Comparison of ENCODE assay signal across 28 mouse cellular contexts in the genomic region with DNA sequence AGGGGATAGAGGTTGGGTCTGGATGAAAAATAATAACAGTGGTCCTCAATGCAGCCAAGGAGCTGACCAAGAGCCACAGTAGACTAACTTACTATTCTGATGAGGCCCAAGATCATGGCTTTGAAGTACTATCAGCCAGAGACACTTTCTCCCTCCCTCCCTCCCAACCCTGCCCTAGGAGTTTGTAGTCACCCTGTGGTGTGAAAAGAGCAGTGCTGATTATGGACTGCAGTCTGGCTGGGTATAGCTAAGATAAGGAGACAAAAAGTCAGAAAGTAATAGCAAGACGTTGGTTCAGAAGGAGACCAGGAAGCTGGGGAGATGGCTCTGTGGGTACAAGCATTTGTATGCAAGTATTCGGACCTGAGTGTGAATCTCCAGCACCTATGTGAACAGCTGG. TPM values are rescaled to one million over a fixed set of nuclear protein-coding genes. Genes with fewer than 3 reads are reported as not detected.
A peak's percentile ranks its signal among the peaks of the same experiment; 100 is the strongest.
DNase-seq lines count a peak whose midpoint lies in the region; ATAC-seq and TF ChIP-seq lines count a peak whose summit lies in the region.
"Had no signal": no experiment of that assay in that cellular context is flagged by ENCODE, and none has a peak within 500 bp of the region (broad histone marks: within the 10 kb centered on the region; RNA-seq: fewer than 3 reads in every experiment).

No protein-coding gene starts in this region.

- H3K4me1 ChIP-seq in liver, embryonic 11.5 days (replicated peaks; ENCODE audit: control insufficient read depth, insufficient read depth, low read length): no peaks in the 10 kb centered on the region; the same call in 1 of the 2 replicates
- H3K4me1 ChIP-seq in liver, postnatal 0 days (ENCODE audit: insufficient read depth): no peaks in the 10 kb centered on the region
- H3K4me1 ChIP-seq in liver, embryonic 15.5 days (replicated peaks): peaks cover 16% of the 10 kb centered on the region; the same call in 1 of the 2 replicates
- H3K4me1 ChIP-seq in midbrain, postnatal 0 days (ENCODE audit: insufficient read depth, low read length): no peaks in the 10 kb centered on the region
- H3K4me1 ChIP-seq: embryonic facial prominence, embryonic 12.5 days; embryonic facial prominence, embryonic 15.5 days; heart, embryonic 12.5 days; heart, embryonic 15.5 days; hindbrain, embryonic 10.5 days; hindbrain, embryonic 13.5 days had no signal

- H3K27ac ChIP-seq in liver, embryonic 11.5 days (ENCODE audit: low read depth, low read length): no peak overlapping the region
- no peak overlapping the region for H3K27ac ChIP-seq in liver, postnatal 0 days (ENCODE audit: low read depth)
- H3K27ac ChIP-seq in liver, embryonic 15.5 days (replicated peaks): no peak overlapping the region
- no peak overlapping the region for H3K27ac ChIP-seq in midbrain, postnatal 0 days (ENCODE audit: low read depth, low read length)
- H3K27ac ChIP-seq: embryonic facial prominence, embryonic 12.5 days; embryonic facial prominence, embryonic 15.5 days; heart, embryonic 15.5 days; hindbrain, embryonic 10.5 days; hindbrain, embryonic 13.5 days; hindbrain, postnatal 0 days had no signal

- no peak overlapping the region for H3K4me3 ChIP-seq in liver, embryonic 11.5 days (ENCODE audit: low read depth, low read length)
- no peak overlapping the region for H3K4me3 ChIP-seq in liver, postnatal 0 days (ENCODE audit: low read depth, low read length)
- no peak overlapping the region for H3K4me3 ChIP-seq in liver, embryonic 15.5 days (replicated peaks)
- no peak overlapping the region for H3K4me3 ChIP-seq in midbrain, postnatal 0 days (ENCODE audit: low read depth, low read length)
- H3K4me3 ChIP-seq: embryonic facial prominence, embryonic 12.5 days; embryonic facial prominence, embryonic 15.5 days; heart, embryonic 12.5 days; heart, embryonic 15.5 days; hindbrain, embryonic 10.5 days; hindbrain, embryonic 13.5 days had no signal

- H3K4me2 ChIP-seq in liver, embryonic 11.5 days: no peak overlapping the region
- no peak overlapping the region for H3K4me2 ChIP-seq in liver, postnatal 0 days (ENCODE audit: low read depth, low read length)
- H3K4me2 ChIP-seq in liver, embryonic 15.5 days: no peak overlapping the region
- no peak overlapping the region for H3K4me2 ChIP-seq in midbrain, postnatal 0 days (ENCODE audit: low read depth, low read length, poor library complexity, severe bottlenecking)
- H3K4me2 ChIP-seq: embryonic facial prominence, embryonic 12.5 days; embryonic facial prominence, embryonic 15.5 days; heart, embryonic 12.5 days; heart, embryonic 15.5 days; hindbrain, embryonic 13.5 days had no signal

- no peak overlapping the region for H3K9ac ChIP-seq in liver, embryonic 11.5 days (ENCODE audit: low read depth, low read length)
- no peak overlapping the region for H3K9ac ChIP-seq in liver, postnatal 0 days (replicated peaks)
- no peak overlapping the region for H3K9ac ChIP-seq in liver, embryonic 15.5 days
- no peak overlapping the region for H3K9ac ChIP-seq in midbrain, postnatal 0 days (replicated peaks; ENCODE audit: low read length, poor library complexity, severe bottlenecking)
- H3K9ac ChIP-seq: embryonic facial prominence, embryonic 12.5 days; embryonic facial prominence, embryonic 15.5 days; forebrain, postnatal 0 days; heart, embryonic 12.5 days; heart, embryonic 15.5 days; hindbrain, embryonic 13.5 days had no signal

- ATAC-seq in liver, embryonic 11.5 days (replicated peaks; ENCODE audit: low FRiP score): peak; percentile 82
- no peak for ATAC-seq in liver, postnatal 0 days
- peak; percentile 76 for ATAC-seq in liver, embryonic 15.5 days (ENCODE audit: insufficient read depth)
- peak; percentile 84 for ATAC-seq in megakaryocyte-erythroid progenitor cell, adult 5-6 weeks (replicated peaks; ENCODE audit: low FRiP score, low TSS enrichment, poor library complexity, severe bottlenecking)
- ATAC-seq in CD4-positive, CD25-positive, alpha-beta regulatory T cell, adult 4 months: no peak
- no peak for ATAC-seq in midbrain, postnatal 0 days (ENCODE audit: low FRiP score)
- ATAC-seq: forebrain, embryonic 14.5 days; forebrain, postnatal 0 days; hindbrain, postnatal 0 days had no signal

- no peaks in the 10 kb centered on the region for H3K9me3 ChIP-seq in liver, embryonic 11.5 days (ENCODE audit: control insufficient read depth, low read length)
- no peaks in the 10 kb centered on the region for H3K9me3 ChIP-seq in liver, postnatal 0 days (ENCODE audit: low read length)
- H3K9me3 ChIP-seq in liver, embryonic 15.5 days (replicated peaks): no peaks in the 10 kb centered on the region
- no peaks in the 10 kb centered on the region for H3K9me3 ChIP-seq in midbrain, postnatal 0 days (ENCODE audit: low read length)
- H3K9me3 ChIP-seq: embryonic facial prominence, embryonic 12.5 days; embryonic facial prominence, embryonic 15.5 days; G1E; heart, embryonic 12.5 days; heart, embryonic 15.5 days; hindbrain, embryonic 10.5 days; hindbrain, embryonic 13.5 days had no signal

- TF ChIP-seq EP300 in liver, postnatal 0 days (IDR thresholded peaks at IDR 0.05; ENCODE audit: low read depth): no peak

- H3K27me3 ChIP-seq in liver, embryonic 11.5 days (replicated peaks; ENCODE audit: control insufficient read depth, insufficient read depth, low read length): no peaks in the 10 kb centered on the region
- no peaks in the 10 kb centered on the region for H3K27me3 ChIP-seq in liver, postnatal 0 days (ENCODE audit: insufficient read depth, low read length)
- H3K27me3 ChIP-seq in liver, embryonic 15.5 days: no peaks in the 10 kb centered on the region
- no peaks in the 10 kb centered on the region for H3K27me3 ChIP-seq in midbrain, postnatal 0 days (ENCODE audit: insufficient read depth, low read length)
- H3K27me3 ChIP-seq: CH12.LX; embryonic facial prominence, embryonic 12.5 days; embryonic facial prominence, embryonic 15.5 days; heart, embryonic 12.5 days; heart, embryonic 15.5 days; hindbrain, embryonic 13.5 days had no signal

- TF ChIP-seq CTCF in liver, postnatal 0 days (IDR thresholded peaks at IDR 0.05; ENCODE audit: low read depth): no peak
- no peak for TF ChIP-seq CTCF in midbrain, postnatal 0 days (IDR thresholded peaks at IDR 0.05)

- H3K36me3 ChIP-seq in liver, embryonic 11.5 days (ENCODE audit: control insufficient read depth, insufficient read depth, low read length): peaks cover 2% of the 10 kb centered on the region; the same call in 1 of the 2 replicates
- H3K36me3 ChIP-seq in liver, postnatal 0 days (replicated peaks; ENCODE audit: insufficient read depth, low read length): peaks cover 7% of the 10 kb centered on the region
- peaks cover 4% of the 10 kb centered on the region for H3K36me3 ChIP-seq in liver, embryonic 15.5 days (replicated peaks)
- peaks cover 3% of the 10 kb centered on the region; the same call in 1 of the 2 replicates for H3K36me3 ChIP-seq in midbrain, postnatal 0 days (ENCODE audit: insufficient read depth, low read length)
- H3K36me3 ChIP-seq: embryonic facial prominence, embryonic 12.5 days; heart, embryonic 15.5 days had no signal

- DNase-seq in liver, embryonic 11.5 days (ENCODE audit: low spot score): no peak
- no peak for DNase-seq in liver, postnatal 0 days
- peak; percentile 36 for DNase-seq in c-Kit-positive CD71-positive TER-119-positive erythroid progenitor cells, embryonic 14.5 days (ENCODE audit: low spot score)
- no peak for DNase-seq in thymus, adult 18-20 months
- no peak for DNase-seq in midbrain, postnatal 0 days (ENCODE audit: low spot score)
- DNase-seq: adrenal gland, adult 2 months; adrenal gland, postnatal 14 days; cerebellum, adult 18-20 months; cerebellum, adult 9-10 months; cerebellum, postnatal 25 days; forebrain, postnatal 0 days; gastrocnemius, postnatal 25 days; heart, adult 18-20 months; heart, postnatal 10 days; heart, postnatal 36 days had no signal

- WGBS in liver, embryonic 11.5 days: 65% methylated on average over 2 of the region's 2 CpGs
- 69% methylated on average over 2 of the region's 2 CpGs for WGBS in liver, postnatal 0 days (ENCODE audit: insufficient replicate concordance)
- 39% methylated on average over 2 of the region's 2 CpGs for WGBS in liver, embryonic 15.5 days (ENCODE audit: insufficient replicate concordance)
- 88% methylated on average over 2 of the region's 2 CpGs for WGBS in midbrain, postnatal 0 days

RNA-seq across cellular contexts. Expression of gene Glmn, which starts 46.9 kb away (rescaled TPM):
- polyA plus RNA-seq in liver, embryonic 11.5 days (2014; fragmentation: Nextera tagmentation; extraction: Ambion mirVana): 20.6 and 22.7 TPM in 2 replicates
- 5.9 and 6.9 TPM in 2 replicates for polyA plus RNA-seq in liver, postnatal 0 days (2015; fragmentation: Nextera tagmentation; extraction: Ambion mirVana)
- polyA plus RNA-seq in liver, embryonic 15.5 days (2015; fragmentation: Nextera tagmentation; extraction: Ambion mirVana): 5.3 and 5.4 TPM in 2 replicates
- 5.5 and 20.0 TPM in 2 replicates for total RNA-seq in megakaryocyte-erythroid progenitor cell, adult 5-6 weeks (2014; fragmentation: Nextera tagmentation)
- total RNA-seq in megakaryocyte-erythroid progenitor cell, adult 5-6 weeks (2017): 15.3 and 15.8 TPM in 2 replicates
- polyA plus RNA-seq in CD4-positive, CD25-positive, alpha-beta regulatory T cell, adult 4 months (2017; shearing (Covaris generic)): 10 to 100 TPM; 28.2 to 36.6 TPM
- 10.7 and 20.0 TPM in 2 replicates for total RNA-seq in midbrain, postnatal 0 days (2014; rRNA removed)
- polyA plus RNA-seq in midbrain, postnatal 0 days (2015; fragmentation: Nextera tagmentation; extraction: Ambion mirVana): 36.1 and 39.8 TPM in 2 replicates

RNA-seq across cellular contexts. Expression of gene Rpap2, which starts 47.4 kb away (rescaled TPM):
- 15.0 and 17.1 TPM in 2 replicates for polyA plus RNA-seq in liver, embryonic 11.5 days (2014; fragmentation: Nextera tagmentation; extraction: Ambion mirVana)
- 5.4 and 5.5 TPM in 2 replicates for polyA plus RNA-seq in liver, postnatal 0 days (2015; fragmentation: Nextera tagmentation; extraction: Ambion mirVana)
- 4.7 and 6.4 TPM in 2 replicates for polyA plus RNA-seq in liver, embryonic 15.5 days (2015; fragmentation: Nextera tagmentation; extraction: Ambion mirVana)
- total RNA-seq in megakaryocyte-erythroid progenitor cell, adult 5-6 weeks (2014; fragmentation: Nextera tagmentation): 11.7 and 12.8 TPM in 2 replicates
- total RNA-seq in megakaryocyte-erythroid progenitor cell, adult 5-6 weeks (2017): 23.7 and 24.3 TPM in 2 replicates
- 10 to 100 TPM; 37.7 to 52.2 TPM for polyA plus RNA-seq in CD4-positive, CD25-positive, alpha-beta regulatory T cell, adult 4 months (2017; shearing (Covaris generic))
- 15.5 and 17.5 TPM in 2 replicates for total RNA-seq in midbrain, postnatal 0 days (2014; rRNA removed)
- polyA plus RNA-seq in midbrain, postnatal 0 days (2015; fragmentation: Nextera tagmentation; extraction: Ambion mirVana): 21.4 and 25.2 TPM in 2 replicates

Comparison
In these comparisons a context has a peak if more than half of its experiments do, and no peak if none do; other contexts are left out.
1. ATAC-seq: peak in liver, embryonic 11.5 days (single experiment), liver, embryonic 15.5 days (single experiment) and megakaryocyte-erythroid progenitor cell, adult 5-6 weeks (single experiment); none in liver, postnatal 0 days (single experiment), CD4-positive, CD25-positive, alpha-beta regulatory T cell, adult 4 months (single experiment) and midbrain, postnatal 0 days (single experiment).